Mouse (Mus musculus): ENCODE data around the gene Ifit2. TPM values are rescaled to one million over a fixed set of nuclear protein-coding genes. Genes with fewer than 3 reads are reported as not detected.

Gene Ifit2
- total RNA-seq, 1 experiment from 2014 or later: 16.9 TPM

Other genes starting within 250 kb of the Ifit2 start
- gene Ch25h, start 75.5 kb upstream of the Ifit2 start, total RNA-seq (2017): not detected in 3 replicates
- gene Lipa, start 23.2 kb upstream of the Ifit2 start, total RNA-seq (2017): 71.6 to 118 TPM (median 98.2 TPM) in 3 replicates
- 11.5 to 16.9 TPM (median 15.2 TPM) in 3 replicates for gene Ifit3, start 32.8 kb downstream of the Ifit2 start, total RNA-seq (2017)
- 1.6 to 6.7 TPM (median 6.6 TPM) in 3 replicates for gene Ifit1bl1, start 51.3 kb downstream of the Ifit2 start, total RNA-seq (2017)
- 1.1 to 2.7 TPM (median 1.6 TPM) in 3 replicates for gene Ifit3b, start 57.3 kb downstream of the Ifit2 start, total RNA-seq (2017)
- gene Ifit1bl2, start 90.0 kb downstream of the Ifit2 start, total RNA-seq (2017): 0.78 to 1.8 TPM (median 1.7 TPM) in 3 replicates
- gene Ifit1, start 90.2 kb downstream of the Ifit2 start, total RNA-seq (2017): 0.86 to 4.6 TPM (median 2.9 TPM) in 3 replicates
- 0.43 TPM in 1 of 3 replicates, not detected in the others for gene Slc16a12, start 196.6 kb downstream of the Ifit2 start, total RNA-seq (2017)